Mouse (Mus musculus) layer of hippocampus, adult 9-11 months (tissue): ENCODE data around the gene 2510002D24Rik.
"Not testable (repeated sequence)": the region's sequence is repeated elsewhere in the genome, so short reads cannot be mapped to it uniquely, and the experiment has no call there.

Experiments used
- DNase-seq: peaks from one replicate; pipeline ENCODE4 v3.0.0; 2022

2510002D24Rik gene

GRCm38 (mm10) chr16:18858551-18858950 is 22.2 kb downstream of the 2510002D24Rik start:
- peak; percentile 64 for DNase-seq

DNA sequence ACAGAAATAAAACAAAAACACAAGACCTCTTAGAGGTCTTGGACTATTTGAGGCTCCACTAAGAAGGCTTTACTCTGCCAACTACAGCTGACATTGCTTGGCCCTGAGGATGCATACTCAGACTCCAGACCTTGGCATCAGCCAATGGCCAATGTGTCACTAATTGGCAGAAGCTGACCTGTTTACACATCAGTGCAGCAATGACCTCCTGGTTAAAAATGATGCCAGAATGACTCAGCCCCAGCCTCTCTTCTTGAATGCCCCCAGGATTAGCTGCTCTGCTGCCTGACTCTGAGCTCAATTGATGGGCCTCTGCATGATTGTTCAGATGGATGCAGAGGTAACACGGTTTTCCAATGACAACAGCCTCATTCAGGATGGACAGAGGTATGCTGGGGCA is 23.8 kb downstream of the 2510002D24Rik start:
- DNase-seq, result peak; percentile 45

GRCm38 (mm10) chr16:18870495-18870894 is 34.1 kb downstream of the 2510002D24Rik start:
- not testable (repeated sequence) for DNase-seq

GRCm38 (mm10) chr16:18876091-18876441 is 39.7 kb downstream of the 2510002D24Rik start:
- DNase-seq, result no peak

- peak; percentile 95 for DNase-seq
These were observed 40.3 kb downstream of the 2510002D24Rik start, which contains the start of the genes Mrpl40 and Hira for GRCm38 (mm10) chr16:18876442-18877308. Mrpl40 (minus strand) TSS chr16:18876862. Hira (plus strand) TSS chr16:18877037.

GRCm38 (mm10) chr16:18877386-18878090 is 41.2 kb downstream of the 2510002D24Rik start:
- DNase-seq, result peak; percentile 56

DNA sequence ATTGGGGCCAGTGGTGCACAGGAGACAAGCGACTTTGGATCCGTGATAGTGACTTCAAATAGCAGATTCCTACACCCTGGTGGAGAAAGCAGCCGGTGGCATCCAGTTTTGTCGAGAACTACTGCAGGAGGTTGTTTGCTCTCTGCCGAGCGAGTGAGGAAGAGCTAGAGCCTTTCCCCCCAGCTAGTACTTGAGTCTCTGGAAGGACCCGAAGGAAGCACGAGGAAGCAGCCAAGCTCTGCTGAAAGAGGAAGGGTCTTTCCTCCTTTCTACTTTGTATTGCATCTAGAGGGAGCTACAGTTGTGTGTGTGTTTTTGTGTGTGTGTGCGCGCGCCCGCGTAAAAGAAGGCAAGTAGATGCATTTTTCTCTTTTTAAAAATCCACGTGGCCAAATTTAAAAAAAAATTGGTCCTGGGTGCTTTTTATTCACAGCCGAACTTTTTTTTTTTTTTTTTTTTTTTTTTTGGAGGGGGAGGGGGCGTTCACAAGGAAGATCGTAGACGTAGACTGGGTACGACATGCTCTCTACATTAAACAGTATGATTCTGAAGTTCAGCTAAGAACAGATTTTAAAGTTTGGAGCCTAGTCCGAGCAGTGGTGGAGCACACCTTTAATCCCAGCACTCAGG is 41.8 kb downstream of the 2510002D24Rik start:
- no peak for DNase-seq

DNA sequence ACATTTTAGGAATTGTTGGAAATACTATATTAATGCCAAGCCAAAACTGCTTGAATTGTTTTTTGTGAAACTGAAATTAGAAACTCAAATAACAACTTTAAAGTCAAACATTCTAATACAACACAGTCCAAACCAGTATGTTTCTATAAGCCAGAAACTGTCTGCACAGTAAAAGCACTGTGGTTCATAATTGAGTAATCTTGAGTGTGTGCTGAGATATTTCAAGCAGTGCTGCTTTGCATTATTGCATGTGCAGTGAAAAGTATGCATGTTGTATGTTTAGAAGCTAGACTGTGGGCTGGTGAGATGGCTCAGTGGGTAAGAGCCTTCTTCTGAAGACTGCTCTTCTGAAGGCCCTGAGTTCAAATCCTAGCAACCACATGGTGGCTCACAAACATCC is 47.7 kb downstream of the 2510002D24Rik start:
- no peak for DNase-seq
